Mouse (Mus musculus) MEL (cell line): Measurements from ENCODE around the gene Slc5a11. TPM values are rescaled to one million over a fixed set of nuclear protein-coding genes. Genes with fewer than 3 reads are reported as not detected.

Experiments
- DNase-seq: peaks from one replicate; pipeline ENCODE4 v3.0.0; 2011; ENCODE audit warnings: low read depth, low spot score
- H3K27ac ChIP-seq: 2 replicates; pipeline ENCODE4 v1.5.1; 2012; ENCODE audit warnings: low read depth, mild to moderate bottlenecking, control low read depth, low read length, moderate library complexity; ENCODE audit not compliant: control insufficient read depth
- H3K27me3 ChIP-seq, 2 experiments: fragments of 150-350 bp in 1 of 2; sonication (generic) in 1 of 2; 2 replicates each; pipeline ENCODE4 v1.6.1; 2012; ENCODE audit warnings: low read length in 2 of 2, mild to moderate bottlenecking in 2 of 2, improper control_type of control experiment in 1 of 2, moderate library complexity in 1 of 2; ENCODE audit not compliant: insufficient read depth in 2 of 2, control insufficient read depth in 1 of 2
- H3K36me3 ChIP-seq, 2 experiments: 2 replicates each; pipeline ENCODE4 v1.6.1; 2012 to 2014; ENCODE audit warnings: low read length in 2 of 2, improper control_type of control experiment in 1 of 2, inconsistent platforms in 1 of 2, mild to moderate bottlenecking in 1 of 2; ENCODE audit not compliant: insufficient read depth in 2 of 2, control insufficient read depth in 1 of 2
- H3K4me1 ChIP-seq, 2 experiments: fragments of 150-350 bp in 1 of 2; sonication (generic) in 1 of 2; 2 replicates each; pipeline ENCODE4 v1.6.1; 2012; ENCODE audit warnings: low read length in 2 of 2, improper control_type of control experiment in 1 of 2, mild to moderate bottlenecking in 1 of 2; ENCODE audit not compliant: insufficient read depth in 2 of 2, control insufficient read depth in 1 of 2
- H3K4me3 ChIP-seq, 2 experiments: fragments of 150-350 bp in 1 of 2; sonication (generic) in 1 of 2; 2 replicates each; pipeline ENCODE4 v1.5.1; 2012; ENCODE audit warnings: low read depth in 2 of 2, low read length in 2 of 2, mild to moderate bottlenecking in 2 of 2, moderate library complexity in 2 of 2, control low read depth in 1 of 2, improper control_type of control experiment in 1 of 2; ENCODE audit not compliant: control insufficient read depth in 1 of 2, insufficient read depth in 1 of 2
- H3K79me2 ChIP-seq: 2 replicates; pipeline ENCODE4 v1.6.1; 2012; ENCODE audit warnings: mild to moderate bottlenecking, low read length, moderate library complexity; ENCODE audit not compliant: control insufficient read depth, poor library complexity, insufficient read depth
- H3K9ac ChIP-seq: 2 replicates; pipeline ENCODE4 v1.6.1; 2012; ENCODE audit warnings: low read depth, mild to moderate bottlenecking, control low read depth, low read length, moderate library complexity; ENCODE audit not compliant: control insufficient read depth, poor library complexity, severe bottlenecking
- H3K9me3 ChIP-seq: fragments of 150-350 bp; sonication (generic); replicated peaks from 2 replicates; pipeline ENCODE4 v1.6.1; 2012; ENCODE audit warnings: mild to moderate bottlenecking, low read length, improper control_type of control experiment, moderate library complexity; ENCODE audit not compliant: insufficient read depth
- BHLHE40 ChIP-seq: IDR thresholded peaks from 2 replicates; pipeline ENCODE4 v1.6.1; 2012; ENCODE audit warnings: low read depth, mild to moderate bottlenecking, inconsistent platforms, low read length, improper control_type of control experiment, borderline replicate concordance
- CHD2 ChIP-seq: IDR thresholded peaks from 2 replicates; pipeline ENCODE4 v1.6.1; 2011; ENCODE audit warnings: low read length, improper control_type of control experiment
- CTCF ChIP-seq, 3 experiments: IDR thresholded peaks in 2 of 3; conservative IDR thresholded peaks in 1 of 3; 2 replicates each; pipeline ENCODE4 v1.5.1; 2011 to 2012; ENCODE audit warnings: low read length in 3 of 3, low read depth in 2 of 3, mild to moderate bottlenecking in 2 of 3, improper control_type of control experiment in 1 of 3, inconsistent platforms in 1 of 3, mixed read lengths in 1 of 3, moderate library complexity in 1 of 3; ENCODE audit not compliant: control insufficient read depth in 1 of 3, insufficient read depth in 1 of 3, poor library complexity in 1 of 3, severe bottlenecking in 1 of 3
- E2F4 ChIP-seq: IDR thresholded peaks from 2 replicates; pipeline ENCODE4 v1.6.1; 2011; ENCODE audit warnings: low read depth, low read length, improper control_type of control experiment, borderline replicate concordance
- GABPA ChIP-seq: IDR thresholded peaks from 2 replicates; pipeline ENCODE4 v1.6.1; 2012; ENCODE audit warnings: low read depth, mild to moderate bottlenecking, inconsistent platforms, low read length, improper control_type of control experiment, moderate library complexity
- JUND ChIP-seq: IDR thresholded peaks from 2 replicates; pipeline ENCODE4 v1.6.1; 2011; ENCODE audit warnings: low read depth, mild to moderate bottlenecking, improper control_type of control experiment, low read length
- MAFK ChIP-seq: IDR thresholded peaks from 2 replicates; pipeline ENCODE4 v1.6.1; 2011; ENCODE audit warnings: low read depth, mild to moderate bottlenecking, low read length, improper control_type of control experiment, borderline replicate concordance
- MAZ ChIP-seq: IDR thresholded peaks from 2 replicates; pipeline ENCODE4 v1.6.1; 2012; ENCODE audit warnings: low read depth, mild to moderate bottlenecking, inconsistent platforms, low read length, improper control_type of control experiment
- MEF2A ChIP-seq: IDR thresholded peaks from 2 replicates; pipeline ENCODE4 v1.6.1; 2014; ENCODE audit warnings: low read depth, mild to moderate bottlenecking, inconsistent platforms, low read length, improper control_type of control experiment; ENCODE audit not compliant: poor library complexity, insufficient replicate concordance, severe bottlenecking; ENCODE audit errors: extremely low read depth
- MYB ChIP-seq: IDR thresholded peaks from 2 replicates; pipeline ENCODE4 v1.6.1; 2011; ENCODE audit warnings: mild to moderate bottlenecking, low read depth, low read length, improper control_type of control experiment
- POLR2A ChIP-seq, 2 experiments: IDR thresholded peaks; 2 replicates each; pipeline ENCODE4 v1.6.1; 2011 to 2012; ENCODE audit warnings: low read length in 2 of 2, mild to moderate bottlenecking in 2 of 2, control low read depth in 1 of 2, improper control_type of control experiment in 1 of 2, low read depth in 1 of 2, moderate library complexity in 1 of 2; ENCODE audit not compliant: control insufficient read depth in 1 of 2, insufficient read depth in 1 of 2, poor library complexity in 1 of 2
- POLR2AphosphoS2 ChIP-seq: IDR thresholded peaks from 2 replicates; pipeline ENCODE4 v1.6.1; 2011; ENCODE audit warnings: low read length, improper control_type of control experiment
- RAD21 ChIP-seq: IDR thresholded peaks from 2 replicates; pipeline ENCODE4 v1.6.1; 2011; ENCODE audit warnings: mild to moderate bottlenecking, low read depth, low read length, improper control_type of control experiment
- SMC3 ChIP-seq: IDR thresholded peaks from 2 replicates; pipeline ENCODE4 v1.6.1; 2011; ENCODE audit warnings: low read depth, low read length, improper control_type of control experiment
- TAL1 ChIP-seq: IDR thresholded peaks from 2 replicates; pipeline ENCODE4 v1.6.1; 2012; ENCODE audit warnings: mild to moderate bottlenecking, inconsistent platforms, low read length, moderate library complexity, mixed read lengths
- TCF12 ChIP-seq: IDR thresholded peaks from 2 replicates; pipeline ENCODE4 v1.6.1; 2014; ENCODE audit warnings: low read depth, mild to moderate bottlenecking, inconsistent platforms, low read length, improper control_type of control experiment, moderate library complexity
- UBTF ChIP-seq: IDR thresholded peaks from 2 replicates; pipeline ENCODE4 v1.6.1; 2012; ENCODE audit warnings: low read depth, mild to moderate bottlenecking, inconsistent platforms, low read length, improper control_type of control experiment, moderate library complexity, borderline replicate concordance; ENCODE audit not compliant: insufficient read depth
- USF2 ChIP-seq, 2 experiments: IDR thresholded peaks; 2 replicates each; pipeline ENCODE4 v1.6.1; 2011 to 2012; ENCODE audit warnings: improper control_type of control experiment in 2 of 2, low read length in 2 of 2, borderline replicate concordance in 1 of 2, inconsistent platforms in 1 of 2, low read depth in 1 of 2, mild to moderate bottlenecking in 1 of 2; ENCODE audit not compliant: insufficient read depth in 1 of 2
- ZNF384 ChIP-seq: IDR thresholded peaks from 2 replicates; pipeline ENCODE4 v1.6.1; 2012; ENCODE audit warnings: low read depth, mild to moderate bottlenecking, inconsistent platforms, low read length, improper control_type of control experiment
- polyA plus RNA-seq, 2 experiments: library from polyadenylated mRNA; stranded (reverse) in 1 of 2; unstranded in 1 of 2; fragments of >175 nt in 1 of 2; fragments of >200 nt in 1 of 2; gene quantifications; 2 replicates each; pipeline versions ENCODE4 v1.2.1 to v1.2.4; 2012; ENCODE audit warnings: low replicate concordance in 2 of 2, low read depth in 1 of 2; ENCODE audit not compliant: insufficient read length in 2 of 2, insufficient read depth in 1 of 2, missing spikeins in 1 of 2
- total RNA-seq: library from RNA; depleted of rRNA; stranded (reverse); fragments of 300-350 nt; gene quantifications from 2 replicates; pipeline ENCODE4 v1.2.3, GENCODE M21; 2012; rRNA removed

Gene Slc5a11
- total RNA-seq (not detected in 2 replicates), polyA plus RNA-seq (not detected)

- Histone ChIP-seq H3K4me1 (no peaks in the 10 kb centered on the region), H3K9me3 (no peaks in the 10 kb centered on the region), H3K9ac (no peak within 1 kb of the TSS), H3K27me3 (no peaks in the 10 kb centered on the region), H3K79me2 (no peaks in the 10 kb centered on the region), H3K36me3 (no peaks in the 10 kb centered on the region), H3K27ac (no peak within 1 kb of the TSS), H3K4me3 (no peak within 1 kb of the TSS)
- no peak for DNase-seq
- TF ChIP-seq TCF12 (no peak), POLR2AphosphoS2 (no peak), MAZ (no peak), POLR2A (IDR thresholded peaks at IDR 0.05; ENCODE audit: control insufficient read depth in 1 of 2, insufficient read depth in 1 of 2, low read depth in 1 of 2, low read length in 2 of 2, poor library complexity in 1 of 2) (no peak), RAD21 (no peak), USF2 (IDR thresholded peaks at IDR 0.05; ENCODE audit: borderline replicate concordance in 1 of 2, insufficient read depth in 1 of 2, low read depth in 1 of 2, low read length in 2 of 2) (no peak)
Observed at GRCm38 (mm10) chr7:123214365-123215075, at the start of gene Slc5a11. Slc5a11 (plus strand) TSS chr7:123214780.

DNA sequence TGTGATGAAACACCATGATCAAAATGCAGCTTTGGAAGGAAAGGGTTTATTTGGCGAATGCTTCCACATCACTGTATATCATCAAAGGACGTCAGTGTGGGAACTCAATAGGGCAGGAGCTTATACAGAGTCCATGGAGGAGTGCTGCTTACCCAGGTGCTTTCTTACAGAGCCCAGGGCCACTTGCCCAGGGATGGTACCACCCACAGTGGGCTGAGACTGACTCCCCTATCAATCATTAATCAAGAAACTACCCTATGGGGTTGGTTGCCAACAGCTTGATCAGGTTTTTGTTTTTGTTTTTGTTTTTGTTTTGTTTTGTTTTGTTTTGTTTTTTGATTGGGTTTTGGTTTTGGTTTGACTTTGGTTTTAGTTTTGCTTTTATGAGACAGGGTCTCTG, 47.1 kb upstream of the Slc5a11 start:
- no peak overlapping the region for H3K4me3 ChIP-seq
- no peaks in the 10 kb centered on the region for H3K9me3 ChIP-seq
- H3K4me1 ChIP-seq, result no peaks in the 10 kb centered on the region
- H3K79me2 ChIP-seq, result no peaks in the 10 kb centered on the region; the same call in 1 of the 2 replicates
- H3K27ac ChIP-seq, result no peak overlapping the region
- no peak for DNase-seq
- no peak for TF ChIP-seq GABPA
- no peak for TF ChIP-seq USF2 (IDR thresholded peaks at IDR 0.05; ENCODE audit: borderline replicate concordance in 1 of 2, insufficient read depth in 1 of 2, low read depth in 1 of 2, low read length in 2 of 2)
- no peak for TF ChIP-seq TAL1
- TF ChIP-seq E2F4, result no peak
- TF ChIP-seq CTCF (IDR thresholded peaks at IDR 0.05 in 2 of 3, conservative IDR thresholded peaks at IDR 0.05 in 1 of 3; ENCODE audit: control insufficient read depth in 1 of 3, insufficient read depth in 1 of 3, low read depth in 2 of 3, low read length in 3 of 3, poor library complexity in 1 of 3, severe bottlenecking in 1 of 3), result no peak
- TF ChIP-seq RAD21, result no peak
- no peak for TF ChIP-seq MEF2A
- TF ChIP-seq BHLHE40, result no peak
- no peak for TF ChIP-seq POLR2AphosphoS2
- no peak for TF ChIP-seq POLR2A (IDR thresholded peaks at IDR 0.05; ENCODE audit: control insufficient read depth in 1 of 2, insufficient read depth in 1 of 2, low read depth in 1 of 2, low read length in 2 of 2, poor library complexity in 1 of 2)
- TF ChIP-seq CHD2, result no peak
- TF ChIP-seq UBTF, result no peak
- no peak for TF ChIP-seq MAFK
- TF ChIP-seq ZNF384, result no peak
- TF ChIP-seq MYB, result no peak
- no peak for TF ChIP-seq JUND
- no peak for TF ChIP-seq SMC3
- peaks cover 0 to 42% of the 10 kb centered on the region in 2 experiments; a peak in 2 of 4 replicates for H3K36me3 ChIP-seq
- H3K27me3 ChIP-seq, result no peaks in the 10 kb centered on the region
- H3K9ac ChIP-seq, result no peak overlapping the region
